Mouse (Mus musculus) kidney, embryonic 14.5 days (tissue): ENCODE data around the gene Lipo3. TPM values are rescaled to one million over a fixed set of nuclear protein-coding genes. Genes with fewer than 3 reads are reported as not detected.

Experiments
- microRNA-seq: library from miRNA; unstranded; fragments of <30 nt; microRNA quantifications from one replicate; pipeline ENCODE4, GENCODE M21; 2016
- polyA plus RNA-seq: library from polyadenylated mRNA; unstranded; fragments of >200 nt; fragmentation: Nextera tagmentation; extraction: Ambion mirVana; gene quantifications from 2 replicates; pipeline ENCODE4 v1.2.1, GENCODE M21; 2014

Gene Lipo3
- polyA plus RNA-seq, 1 experiment from 2014 or later, result 18.0 TPM

Small RNA genes lying within 50 kb of the gene (microRNA-seq; reads per million reads assigned to microRNA genes)
- gene Gm27440, result not detected

Other genes with a start within 250 kb of the Lipo3 start
- gene Lipo4, start 244.2 kb downstream of the Lipo3 start, polyA plus RNA-seq, result not detected in 2 replicates
- gene Gm8978, start 136.7 kb downstream of the Lipo3 start, polyA plus RNA-seq, result not detected in 2 replicates
- 0.29 and 0.42 TPM in 2 replicates for gene Lipo2, start 10.6 kb downstream of the Lipo3 start, polyA plus RNA-seq
- gene Lipo1, start 25.5 kb upstream of the Lipo3 start, polyA plus RNA-seq, result not detected in 2 replicates
- not detected in 2 replicates for gene Lipf, start 199.2 kb upstream of the Lipo3 start, polyA plus RNA-seq
- not detected in 2 replicates for gene Lipk, start 246.3 kb upstream of the Lipo3 start, polyA plus RNA-seq